Mouse (Mus musculus) heart, postnatal 14 days (tissue): Measurements from ENCODE around the gene Hace1. TPM values are rescaled to one million over a fixed set of nuclear protein-coding genes. Genes with fewer than 3 reads are reported as not detected.
"Not testable (repeated sequence)": the region's sequence is repeated elsewhere in the genome, so short reads cannot be mapped to it uniquely, and the experiment has no call there.

Experiments
- DNase-seq, 2 experiments: peaks; one replicate each; pipeline ENCODE4 v3.0.0; 2021 to 2022
- intact Hi-C: fragments of 180-260 bp; cut with DNase I; formaldehyde crosslinking; loops from one replicate; pipeline ENCODE4 v1.15.1; 2025
- long read RNA-seq, 2 experiments: library from polyadenylated mRNA; stranded (forward); transcript quantifications; one replicate each; pipeline ENCODE4 v2.0.0; 2021
- total RNA-seq, 2 experiments: library from RNA; stranded (reverse); gene quantifications; 2 replicates each; pipeline ENCODE4 v1.2.3; 2021

Gene Hace1
- total RNA-seq: 10 to 100 TPM in 1 of 2 experiments, 1 to 10 TPM in 1; 7.9 to 10.8 TPM
- long read RNA-seq, experiment 1, transcript Hace1-201 (24 exons, 3,785 nt): major isoform, 6 of 12 reads
- long read RNA-seq, experiment 1, partial matches to known transcripts: 1 of 12 reads
- long read RNA-seq, experiment 1, other reads (novel, unspliced or antisense): 5 of 12 reads
- long read RNA-seq, experiment 2, transcript Hace1-201 (24 exons, 3,785 nt): major isoform, 7 of 11 reads
- long read RNA-seq, experiment 2, partial matches to known transcripts: 3 of 11 reads
- long read RNA-seq, experiment 2, other reads (novel, unspliced or antisense): 1 of 11 reads

GRCm38 (mm10) chr10:45577731-45578297 lies at the start of gene Hace1:
TSS of gene Hace1 (plus strand) at chr10:45577829.
- intact Hi-C loops: no loop called here

GRCm38 (mm10) chr10:45537334-45537733 lies 40.3 kb upstream of the Hace1 start:
- DNase-seq, intact Hi-C loops: not testable (repeated sequence)

More at GRCm38 (mm10) chr10:45577731-45578297, at the start of gene Hace1:
- peak; percentile 85 to 86 for DNase-seq

GRCm38 (mm10) chr10:45542726-45543125 lies 34.9 kb upstream of the Hace1 start:
- intact Hi-C loops: no loop called here
- DNase-seq: no peak

- intact Hi-C loops: no loop called here
- DNase-seq: peak; percentile 16 to 54
Measured at GRCm38 (mm10) chr10:45546799-45547198, 30.8 kb upstream of the Hace1 start.

- no peak for DNase-seq
- intact Hi-C loops: no loop called here
Measured at GRCm38 (mm10) chr10:45578298-45578821, 731 bp downstream of the Hace1 start.

GRCm38 (mm10) chr10:45583310-45583709 lies 5.7 kb downstream of the Hace1 start:
- no peak for DNase-seq
- intact Hi-C loops: no loop called here

- no peak for DNase-seq
- intact Hi-C loops: no loop called here
Measured at GRCm38 (mm10) chr10:45583829-45584228, 6.2 kb downstream of the Hace1 start.

GRCm38 (mm10) chr10:45584311-45585102 lies 6.9 kb downstream of the Hace1 start:
- intact Hi-C loops: no loop called here
- DNase-seq: no peak

GRCm38 (mm10) chr10:45605853-45606252 lies 28.2 kb downstream of the Hace1 start:
- intact Hi-C loops: no loop called here
- DNase-seq: no peak

GRCm38 (mm10) chr10:45610727-45611126 lies 33.1 kb downstream of the Hace1 start:
- intact Hi-C loops: no loop called here
- no peak for DNase-seq

GRCm38 (mm10) chr10:45616012-45616411 lies 38.4 kb downstream of the Hace1 start:
- intact Hi-C loops: no loop called here
- no peak for DNase-seq

GRCm38 (mm10) chr10:45619039-45619438 lies 41.4 kb downstream of the Hace1 start:
- no peak for DNase-seq
- intact Hi-C loops: no loop called here

GRCm38 (mm10) chr10:45631995-45632394 lies 54.4 kb downstream of the Hace1 start:
- intact Hi-C loops: no loop called here
- DNase-seq: no peak

- intact Hi-C loops: no loop called here
- peak in 1 of 2 experiments; percentile 5 for DNase-seq
Measured at GRCm38 (mm10) chr10:45632641-45633040, 55.0 kb downstream of the Hace1 start.

- intact Hi-C loops: no loop called here
- DNase-seq: no peak
Measured at GRCm38 (mm10) chr10:45635201-45635600, 57.6 kb downstream of the Hace1 start.

GRCm38 (mm10) chr10:45639762-45640161 lies 62.1 kb downstream of the Hace1 start:
- intact Hi-C loops: no loop called here
- no peak for DNase-seq

- intact Hi-C loops: no loop called here
- DNase-seq: no peak
Measured at GRCm38 (mm10) chr10:45654026-45654425, 76.4 kb downstream of the Hace1 start.

- DNase-seq: no peak
- intact Hi-C loops: no loop called here
Measured at GRCm38 (mm10) chr10:45662015-45662414, 84.4 kb downstream of the Hace1 start.

- no peak for DNase-seq
- intact Hi-C loops: no loop called here
Measured at GRCm38 (mm10) chr10:45668266-45668665, 90.6 kb downstream of the Hace1 start.

- DNase-seq: no peak
- intact Hi-C loops: loop anchor here (1.0 to 10.0 kb wide), 3 partner anchors 125 to 336 kb away; no protein-coding TSS in a partner anchor
Measured at GRCm38 (mm10) chr10:45676796-45677195, 99.2 kb downstream of the Hace1 start.

- DNase-seq: no peak
- intact Hi-C loops: no loop called here
Measured at GRCm38 (mm10) chr10:45686191-45686590, 108.6 kb downstream of the Hace1 start.
